ENCODE assay signal across 15 mouse cellular contexts in genomic region chr9:118188374-118188773, GRCm38 (mm10). TPM values are rescaled to one million over a fixed set of nuclear protein-coding genes. Genes with fewer than 3 reads are reported as not detected.
DNase-seq lines count a peak whose midpoint lies in the region; TF ChIP-seq lines count a peak whose summit lies in the region.
"Had no signal": no experiment of that assay in that cellular context is flagged by ENCODE, and none has a peak within 500 bp of the region (broad histone marks: within the 10 kb centered on the region; RNA-seq: fewer than 3 reads in every experiment).

No protein-coding gene starts in this region.

- 93% methylated on average over 6 of the region's 6 CpGs for WGBS in kidney, adult 2 months

- no peaks in the 10 kb centered on the region for H3K36me3 ChIP-seq in kidney, adult 2 months (ENCODE audit: control insufficient read depth, insufficient read depth, low read length)
- no peaks in the 10 kb centered on the region for H3K36me3 ChIP-seq in testis, adult 2 months (ENCODE audit: control insufficient read depth, insufficient read depth, low read length)
- H3K36me3 ChIP-seq: heart, embryonic 13.5 days; hindbrain, embryonic 12.5 days; lung, embryonic 15.5 days; midbrain, embryonic 10.5 days had no signal

- H3K27ac ChIP-seq in kidney, adult 2 months (ENCODE audit: insufficient read depth, low read depth, low read length) = no peak overlapping the region
- no peak overlapping the region for H3K27ac ChIP-seq in testis, adult 2 months (ENCODE audit: control insufficient read depth, insufficient read depth, low read depth, low read length)
- H3K27ac ChIP-seq: heart, embryonic 13.5 days; hindbrain, embryonic 12.5 days; lung, embryonic 15.5 days; midbrain, embryonic 10.5 days had no signal

- no peaks in the 10 kb centered on the region for H3K27me3 ChIP-seq in kidney, adult 2 months (replicated peaks; ENCODE audit: control insufficient read depth, insufficient read depth, low read length)
- no peaks in the 10 kb centered on the region for H3K27me3 ChIP-seq in testis, adult 2 months (ENCODE audit: control insufficient read depth, insufficient read depth, low read length)
- H3K27me3 ChIP-seq: heart, embryonic 13.5 days; hindbrain, embryonic 12.5 days; lung, embryonic 15.5 days had no signal

- peak; percentile 21 to 23 for DNase-seq in cerebellum, postnatal 10 days
- no peak for DNase-seq in cerebellum, postnatal 25 days
- DNase-seq in kidney, adult 2 months = no peak
- DNase-seq in kidney, postnatal 10 days = no peak
- DNase-seq in testis, postnatal 14 days (ENCODE audit: low spot score) = no peak
- no peak for DNase-seq in T-cell, adult 2 months (ENCODE audit: low spot score)
- no peak for DNase-seq in right cerebral cortex, adult 2 months (ENCODE audit: low spot score in 2 of 2)
- DNase-seq: adrenal gland, postnatal 25 days; cerebellum, adult 11-12 months; layer of hippocampus, adult 9-11 months had no signal

- H3K4me3 ChIP-seq in kidney, adult 2 months (ENCODE audit: insufficient read depth, low read depth, low read length) = no peak overlapping the region
- H3K4me3 ChIP-seq in testis, adult 2 months (ENCODE audit: control insufficient read depth, low read depth, low read length) = no peak overlapping the region
- H3K4me3 ChIP-seq: heart, embryonic 13.5 days; hindbrain, embryonic 12.5 days; lung, embryonic 15.5 days; midbrain, embryonic 10.5 days had no signal

- TF ChIP-seq CTCF in kidney, adult 2 months (conservative IDR thresholded peaks at IDR 0.05; ENCODE audit: insufficient read depth, insufficient read length, low read depth, low read length) = 0 out of 2 replicates have a peak, but pooled peaks have one; percentile 16
- TF ChIP-seq CTCF in testis, adult 2 months (IDR thresholded peaks at IDR 0.05; ENCODE audit: control insufficient read depth, insufficient read depth, insufficient replicate concordance, low read depth, low read length) = peak; percentile 45; the same call in 1 of the 2 replicates

- TF ChIP-seq POLR2A in kidney, adult 2 months (IDR thresholded peaks at IDR 0.05; ENCODE audit: low read depth, low read length) = no peak
- TF ChIP-seq POLR2A in testis, adult 2 months (IDR thresholded peaks at IDR 0.05; ENCODE audit: control insufficient read depth, low read depth, low read length) = no peak

- H3K4me1 ChIP-seq in kidney, adult 2 months (ENCODE audit: control insufficient read depth, insufficient read depth, low read length) = no peaks in the 10 kb centered on the region
- H3K4me1 ChIP-seq in testis, adult 2 months (ENCODE audit: control insufficient read depth, insufficient read depth, low read length) = no peaks in the 10 kb centered on the region
- H3K4me1 ChIP-seq: heart, embryonic 13.5 days; hindbrain, embryonic 12.5 days; lung, embryonic 15.5 days; midbrain, embryonic 10.5 days had no signal

RNA-seq across cellular contexts. Expression of gene Cmc1, which starts 38.4 kb away (rescaled TPM):
- polyA plus RNA-seq in kidney, adult 2 months (2012; rRNA removed) = 3.1 and 7.1 TPM in 2 replicates
- 3.0 and 3.5 TPM in 2 replicates for polyA plus RNA-seq in testis, adult 2 months (2012; rRNA removed)

Comparison
In these comparisons a context has a peak if more than half of its experiments do, and no peak if none do; other contexts are left out.
1. DNase-seq: peak in cerebellum, postnatal 10 days (2 of 2); none in cerebellum, postnatal 25 days (0 of 2), kidney, adult 2 months (single experiment), kidney, postnatal 10 days (single experiment), testis, postnatal 14 days (single experiment), T-cell, adult 2 months (single experiment) and right cerebral cortex, adult 2 months (0 of 2).